Mouse (Mus musculus) CH12.LX (cell line): Measurements from ENCODE around the gene Prkag2.

ENCODE experiments used
- CTCF ChIP-seq, 2 experiments: IDR thresholded peaks in 1 of 2; conservative IDR thresholded peaks in 1 of 2; 2 replicates each; pipeline ENCODE4 v1.5.1; 2011 to 2012; ENCODE audit warnings: low read depth in 2 of 2, low read length in 2 of 2, improper control_type of control experiment in 1 of 2, inconsistent platforms in 1 of 2, mild to moderate bottlenecking in 1 of 2, moderate library complexity in 1 of 2
- MAX ChIP-seq: IDR thresholded peaks from 2 replicates; pipeline ENCODE4 v1.6.1; 2011; ENCODE audit warnings: low read length, improper control_type of control experiment
- POLR2A ChIP-seq: IDR thresholded peaks from 2 replicates; pipeline ENCODE4 v1.6.1; 2011; ENCODE audit warnings: low read depth, mild to moderate bottlenecking, improper control_type of control experiment, low read length
- SIN3A ChIP-seq: IDR thresholded peaks from 2 replicates; pipeline ENCODE4 v1.6.1; 2012; ENCODE audit warnings: low read length, improper control_type of control experiment, inconsistent platforms
- ZC3H11A ChIP-seq: IDR thresholded peaks from 2 replicates; pipeline ENCODE4 v1.6.1; 2012; ENCODE audit warnings: low read depth, mild to moderate bottlenecking, inconsistent platforms, low read length, improper control_type of control experiment

DNA sequence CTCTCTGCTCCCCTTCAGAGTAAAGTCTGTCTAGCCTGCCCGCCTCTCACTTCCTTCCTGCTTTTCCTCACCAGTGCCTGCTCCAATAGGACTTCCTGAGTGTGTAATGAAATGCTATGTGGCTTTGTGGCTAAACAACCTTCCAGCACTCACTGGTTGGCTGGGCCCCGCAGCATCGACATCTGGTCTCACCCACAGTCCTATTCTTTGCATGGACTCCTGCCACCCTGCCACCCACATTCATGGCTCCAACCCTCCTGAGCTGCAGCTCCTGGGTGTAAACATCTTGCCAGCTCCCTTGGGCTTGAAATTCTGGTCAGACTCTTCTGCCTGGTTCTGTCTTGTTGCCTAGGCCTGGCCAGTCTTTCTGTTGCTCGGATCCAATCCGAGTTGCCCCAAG, 15.6 kb upstream of the Prkag2 start:
- TF ChIP-seq POLR2A, result no peak
- TF ChIP-seq MAX, result no peak
- no peak for TF ChIP-seq CTCF (conservative IDR thresholded peaks at IDR 0.05 in 1 of 2, IDR thresholded peaks at IDR 0.05 in 1 of 2; ENCODE audit: low read depth in 2 of 2, low read length in 2 of 2)
- TF ChIP-seq ZC3H11A, result no peak
- no peak for TF ChIP-seq SIN3A
